Mouse (Mus musculus): ENCODE data around the gene Entpd5. TPM values are rescaled to one million over a fixed set of nuclear protein-coding genes. Genes with fewer than 3 reads are reported as not detected.

Entpd5 gene
- total RNA-seq (2014; rRNA removed) (15.6 and 15.9 TPM in 2 replicates), polyA plus RNA-seq (2015; fragmentation: Nextera tagmentation; extraction: Ambion mirVana) (12.4 and 14.1 TPM in 2 replicates)

GRCm38 (mm10) chr12:84408819-84409507 is at the start of gene Entpd5, which contains the start of gene Bbof1:
Gene Entpd5, minus strand, starts transcription at chr12:84409029.
Gene Bbof1, plus strand, starts transcription at chr12:84409071.
- H3K9ac ChIP-seq (replicated peaks; ENCODE audit: low read length, poor library complexity, severe bottlenecking) = peak within 1 kb of the TSS; percentile 88
- peak within 1 kb of the TSS; percentile 86 for H3K4me3 ChIP-seq (ENCODE audit: low read depth, low read length)
- DNase-seq (ENCODE audit: low spot score) = peak; percentile 92
- no peaks in the 10 kb centered on the region for H3K9me3 ChIP-seq (ENCODE audit: low read length)
- no peaks in the 10 kb centered on the region for H3K36me3 ChIP-seq (ENCODE audit: insufficient read depth, low read length)
- H3K27ac ChIP-seq (ENCODE audit: low read depth, low read length) = peak within 1 kb of the TSS; percentile 92
- no peak for TF ChIP-seq CTCF (IDR thresholded peaks at IDR 0.05)
- WGBS = 2% methylated on average over 53 of the region's 63 CpGs
- H3K4me1 ChIP-seq (ENCODE audit: insufficient read depth, low read length) = peaks cover 2% of the 10 kb centered on the region; the same call in 1 of the 2 replicates
- H3K4me2 ChIP-seq (ENCODE audit: low read depth, low read length, poor library complexity, severe bottlenecking) = peak within 1 kb of the TSS; percentile 82
- no peaks in the 10 kb centered on the region for H3K27me3 ChIP-seq (ENCODE audit: insufficient read depth, low read length)
- peak; percentile 95 for ATAC-seq (ENCODE audit: low FRiP score)

- Histone ChIP-seq H3K4me1 (ENCODE audit: insufficient read depth, low read length) (peaks cover 4% of the 10 kb centered on the region; the same call in 1 of the 2 replicates), H3K4me2 (ENCODE audit: low read depth, low read length, poor library complexity, severe bottlenecking) (no peak overlapping the region), H3K9ac (replicated peaks; ENCODE audit: low read length, poor library complexity, severe bottlenecking) (no peak overlapping the region), H3K4me3 (ENCODE audit: low read depth, low read length) (no peak overlapping the region), H3K27ac (ENCODE audit: low read depth, low read length) (no peak overlapping the region), H3K9me3 (ENCODE audit: low read length) (no peaks in the 10 kb centered on the region), H3K36me3 (ENCODE audit: insufficient read depth, low read length) (peaks cover 18% of the 10 kb centered on the region), H3K27me3 (ENCODE audit: insufficient read depth, low read length) (no peaks in the 10 kb centered on the region)
- DNase-seq (ENCODE audit: low spot score) (no peak), ATAC-seq (ENCODE audit: low FRiP score) (no peak)
- WGBS = 93% methylated on average over 3 of the region's 3 CpGs
- no peak for TF ChIP-seq CTCF (IDR thresholded peaks at IDR 0.05)
These were observed 48.1 kb upstream of the Entpd5 start for GRCm38 (mm10) chr12:84456911-84457310.

GRCm38 (mm10) chr12:84451801-84452200 is 43.0 kb upstream of the Entpd5 start:
- under 1% methylated on average over 11 of the region's 11 CpGs for WGBS
- Histone ChIP-seq H3K9me3 (ENCODE audit: low read length) (no peaks in the 10 kb centered on the region), H3K36me3 (ENCODE audit: insufficient read depth, low read length) (peaks cover under 1% of the 10 kb centered on the region; the same call in 1 of the 2 replicates), H3K27me3 (ENCODE audit: insufficient read depth, low read length) (no peaks in the 10 kb centered on the region), H3K4me2 (ENCODE audit: low read depth, low read length, poor library complexity, severe bottlenecking) (peak overlapping the region; percentile 94), H3K4me3 (ENCODE audit: low read depth, low read length) (peak overlapping the region; percentile 75), H3K4me1 (ENCODE audit: insufficient read depth, low read length) (peaks cover 8% of the 10 kb centered on the region; the same call in 1 of the 2 replicates), H3K27ac (ENCODE audit: low read depth, low read length) (peak overlapping the region; percentile 52), H3K9ac (replicated peaks; ENCODE audit: low read length, poor library complexity, severe bottlenecking) (peak overlapping the region; percentile 67)
- no peak for TF ChIP-seq CTCF (IDR thresholded peaks at IDR 0.05)
- ATAC-seq (ENCODE audit: low FRiP score) (no peak), DNase-seq (ENCODE audit: low spot score) (peak; percentile 5)

- peak; percentile 98 for ATAC-seq (ENCODE audit: low FRiP score)
- H3K27me3 ChIP-seq (ENCODE audit: insufficient read depth, low read length) = no peaks in the 10 kb centered on the region
- no peak for TF ChIP-seq CTCF (IDR thresholded peaks at IDR 0.05)
These were observed 42.2 kb upstream of the Entpd5 start, which contains the start of the genes Aldh6a1 and Lin52 for GRCm38 (mm10) chr12:84450718-84451646. Gene Aldh6a1, minus strand, starts transcription at chr12:84451004. Gene Lin52, plus strand, starts transcription at chr12:84451422.

GRCm38 (mm10) chr12:84450351-84450717 is 41.5 kb upstream of the Entpd5 start:
- DNase-seq (ENCODE audit: low spot score) (peak; percentile 47), ATAC-seq (ENCODE audit: low FRiP score) (peak; percentile 0; the same call in 1 of the 2 replicates)
- Histone ChIP-seq H3K27ac (ENCODE audit: low read depth, low read length) (peak overlapping the region; percentile 77), H3K36me3 (ENCODE audit: insufficient read depth, low read length) (no peaks in the 10 kb centered on the region), H3K4me2 (ENCODE audit: low read depth, low read length, poor library complexity, severe bottlenecking) (peak overlapping the region; percentile 87), H3K9ac (replicated peaks; ENCODE audit: low read length, poor library complexity, severe bottlenecking) (peak overlapping the region; percentile 55), H3K9me3 (ENCODE audit: low read length) (no peaks in the 10 kb centered on the region), H3K4me1 (ENCODE audit: insufficient read depth, low read length) (peaks cover 8% of the 10 kb centered on the region; the same call in 1 of the 2 replicates), H3K4me3 (ENCODE audit: low read depth, low read length) (peak overlapping the region; percentile 75), H3K27me3 (ENCODE audit: insufficient read depth, low read length) (no peaks in the 10 kb centered on the region)
- no peak for TF ChIP-seq CTCF (IDR thresholded peaks at IDR 0.05)
- 0% methylated on average over 6 of the region's 6 CpGs for WGBS

More at GRCm38 (mm10) chr12:84450718-84451646, 42.2 kb upstream of the Entpd5 start, which contains the start of the genes Aldh6a1 and Lin52:
- WGBS = 1% methylated on average over 45 of the region's 49 CpGs
- DNase-seq (ENCODE audit: low spot score) = peak; percentile 100
- no peaks in the 10 kb centered on the region for H3K9me3 ChIP-seq (ENCODE audit: low read length)
- peaks cover 8% of the 10 kb centered on the region; the same call in 1 of the 2 replicates for H3K4me1 ChIP-seq (ENCODE audit: insufficient read depth, low read length)
- no peaks in the 10 kb centered on the region for H3K36me3 ChIP-seq (ENCODE audit: insufficient read depth, low read length)
- H3K4me2 ChIP-seq (ENCODE audit: low read depth, low read length, poor library complexity, severe bottlenecking) = peak within 1 kb of the TSS; percentile 94
- peak within 1 kb of the TSS; percentile 75 for H3K4me3 ChIP-seq (ENCODE audit: low read depth, low read length)
- peak within 1 kb of the TSS; percentile 67 for H3K9ac ChIP-seq (replicated peaks; ENCODE audit: low read length, poor library complexity, severe bottlenecking)
- peak within 1 kb of the TSS; percentile 77 for H3K27ac ChIP-seq (ENCODE audit: low read depth, low read length)

Data from midbrain, postnatal 0 days (tissue).